Mouse (Mus musculus): ENCODE measurements at regions not wholly inside any gene's neighbourhood (a gene's known extent, or its start where the extent isn't known, plus 50 kb on each side); places are given as distances from the start of the nearest gene placed in this dataset.
A peak's percentile ranks its signal among the peaks of the same experiment; 100 is the strongest.

- Histone ChIP-seq H3K27me3 (replicated peaks; ENCODE audit: control insufficient read depth, insufficient read depth, low read length) (no peaks in the 10 kb centered on the region), H3K4me1 (ENCODE audit: control insufficient read depth, insufficient read depth, low read length) (no peaks in the 10 kb centered on the region), H3K36me3 (ENCODE audit: control insufficient read depth, insufficient read depth, low read length) (no peaks in the 10 kb centered on the region), H3K4me3 (ENCODE audit: insufficient read depth, low read depth, low read length) (no peak overlapping the region), H3K27ac (ENCODE audit: insufficient read depth, low read depth, low read length) (no peak overlapping the region)
- 87% methylated on average over 4 of the region's 4 CpGs for WGBS
- no peak for DNase-seq
- TF ChIP-seq POLR2A (IDR thresholded peaks at IDR 0.05; ENCODE audit: low read depth, low read length) (no peak), CTCF (conservative IDR thresholded peaks at IDR 0.05; ENCODE audit: insufficient read depth, insufficient read length, low read depth, low read length) (no peak)
These were observed 186.2 kb downstream of the Rplp1 start for GRCm38 (mm10) chr9:61728115-61728514.

GRCm38 (mm10) chr9:61727651-61728050, 186.7 kb downstream of the Rplp1 start:
- H3K27ac ChIP-seq (ENCODE audit: insufficient read depth, low read depth, low read length), result no peak overlapping the region
- TF ChIP-seq POLR2A (IDR thresholded peaks at IDR 0.05; ENCODE audit: low read depth, low read length) (no peak), CTCF (conservative IDR thresholded peaks at IDR 0.05; ENCODE audit: insufficient read depth, insufficient read length, low read depth, low read length) (no peak)

GRCm38 (mm10) chr9:61724070-61724469, 190.3 kb downstream of the Rplp1 start:
- Histone ChIP-seq H3K4me1 (ENCODE audit: control insufficient read depth, insufficient read depth, low read length) (no peaks in the 10 kb centered on the region), H3K27ac (ENCODE audit: insufficient read depth, low read depth, low read length) (no peak overlapping the region), H3K36me3 (ENCODE audit: control insufficient read depth, insufficient read depth, low read length) (no peaks in the 10 kb centered on the region), H3K27me3 (replicated peaks; ENCODE audit: control insufficient read depth, insufficient read depth, low read length) (no peaks in the 10 kb centered on the region), H3K4me3 (ENCODE audit: insufficient read depth, low read depth, low read length) (no peak overlapping the region)
- TF ChIP-seq CTCF (conservative IDR thresholded peaks at IDR 0.05; ENCODE audit: insufficient read depth, insufficient read length, low read depth, low read length) (peak; percentile 39), POLR2A (IDR thresholded peaks at IDR 0.05; ENCODE audit: low read depth, low read length) (no peak)
- WGBS, result 93% methylated on average over 2 of the region's 2 CpGs
- no peak for DNase-seq

More at GRCm38 (mm10) chr9:61727651-61728050, 186.7 kb downstream of the Rplp1 start:
- no peak for DNase-seq
- Histone ChIP-seq H3K4me3 (ENCODE audit: insufficient read depth, low read depth, low read length) (no peak overlapping the region), H3K4me1 (ENCODE audit: control insufficient read depth, insufficient read depth, low read length) (no peaks in the 10 kb centered on the region), H3K36me3 (ENCODE audit: control insufficient read depth, insufficient read depth, low read length) (no peaks in the 10 kb centered on the region), H3K27me3 (replicated peaks; ENCODE audit: control insufficient read depth, insufficient read depth, low read length) (no peaks in the 10 kb centered on the region)
- WGBS, result 85% methylated on average over 10 of the region's 10 CpGs

GRCm38 (mm10) chr9:61723021-61723581, 191.2 kb downstream of the Rplp1 start:
- peak; percentile 86 for DNase-seq
- Histone ChIP-seq H3K4me3 (ENCODE audit: insufficient read depth, low read depth, low read length) (no peak overlapping the region), H3K27me3 (replicated peaks; ENCODE audit: control insufficient read depth, insufficient read depth, low read length) (no peaks in the 10 kb centered on the region), H3K36me3 (ENCODE audit: control insufficient read depth, insufficient read depth, low read length) (no peaks in the 10 kb centered on the region), H3K4me1 (ENCODE audit: control insufficient read depth, insufficient read depth, low read length) (no peaks in the 10 kb centered on the region), H3K27ac (ENCODE audit: insufficient read depth, low read depth, low read length) (no peak overlapping the region)
- TF ChIP-seq POLR2A (IDR thresholded peaks at IDR 0.05; ENCODE audit: low read depth, low read length) (no peak), CTCF (conservative IDR thresholded peaks at IDR 0.05; ENCODE audit: insufficient read depth, insufficient read length, low read depth, low read length) (no peak)
- 22% methylated on average over 8 of the region's 8 CpGs for WGBS

GRCm38 (mm10) chr9:61721851-61722250, 192.5 kb downstream of the Rplp1 start:
- H3K27me3 ChIP-seq (replicated peaks; ENCODE audit: control insufficient read depth, insufficient read depth, low read length), result no peaks in the 10 kb centered on the region
- H3K4me3 ChIP-seq (ENCODE audit: insufficient read depth, low read depth, low read length), result no peak overlapping the region
- WGBS, result 93% methylated on average over 5 of the region's 5 CpGs
- DNase-seq, result no peak
- no peaks in the 10 kb centered on the region for H3K36me3 ChIP-seq (ENCODE audit: control insufficient read depth, insufficient read depth, low read length)
- TF ChIP-seq POLR2A (IDR thresholded peaks at IDR 0.05; ENCODE audit: low read depth, low read length) (no peak), CTCF (conservative IDR thresholded peaks at IDR 0.05; ENCODE audit: insufficient read depth, insufficient read length, low read depth, low read length) (no peak)
- H3K4me1 ChIP-seq (ENCODE audit: control insufficient read depth, insufficient read depth, low read length), result no peaks in the 10 kb centered on the region
- H3K27ac ChIP-seq (ENCODE audit: insufficient read depth, low read depth, low read length), result no peak overlapping the region

GRCm38 (mm10) chr9:61721071-61721470, 193.3 kb downstream of the Rplp1 start:
- H3K27me3 ChIP-seq (replicated peaks; ENCODE audit: control insufficient read depth, insufficient read depth, low read length), result no peaks in the 10 kb centered on the region
- no peaks in the 10 kb centered on the region for H3K36me3 ChIP-seq (ENCODE audit: control insufficient read depth, insufficient read depth, low read length)
- WGBS, result 75% methylated on average over 4 of the region's 4 CpGs
- TF ChIP-seq CTCF (conservative IDR thresholded peaks at IDR 0.05; ENCODE audit: insufficient read depth, insufficient read length, low read depth, low read length), result no peak
- TF ChIP-seq POLR2A (IDR thresholded peaks at IDR 0.05; ENCODE audit: low read depth, low read length), result no peak
- no peaks in the 10 kb centered on the region for H3K4me1 ChIP-seq (ENCODE audit: control insufficient read depth, insufficient read depth, low read length)
- no peak overlapping the region for H3K27ac ChIP-seq (ENCODE audit: insufficient read depth, low read depth, low read length)
- no peak overlapping the region for H3K4me3 ChIP-seq (ENCODE audit: insufficient read depth, low read depth, low read length)
- DNase-seq, result no peak

- WGBS, result 77% methylated on average over 5 of the region's 5 CpGs
- Histone ChIP-seq H3K4me1 (ENCODE audit: control insufficient read depth, insufficient read depth, low read length) (no peaks in the 10 kb centered on the region), H3K4me3 (ENCODE audit: insufficient read depth, low read depth, low read length) (no peak overlapping the region), H3K27me3 (replicated peaks; ENCODE audit: control insufficient read depth, insufficient read depth, low read length) (no peaks in the 10 kb centered on the region), H3K36me3 (ENCODE audit: control insufficient read depth, insufficient read depth, low read length) (no peaks in the 10 kb centered on the region), H3K27ac (ENCODE audit: insufficient read depth, low read depth, low read length) (no peak overlapping the region)
- TF ChIP-seq CTCF (conservative IDR thresholded peaks at IDR 0.05; ENCODE audit: insufficient read depth, insufficient read length, low read depth, low read length) (no peak), POLR2A (IDR thresholded peaks at IDR 0.05; ENCODE audit: low read depth, low read length) (no peak)
- DNase-seq, result no peak
These were observed 194.1 kb downstream of the Rplp1 start for GRCm38 (mm10) chr9:61720206-61720605.
